Mouse (Mus musculus): ENCODE measurements around the gene Slc47a1. TPM values are rescaled to one million over a fixed set of nuclear protein-coding genes. Genes with fewer than 3 reads are reported as not detected.

Slc47a1 gene
- polyA plus RNA-seq, 1 experiment = 0.10 TPM

- DNase-seq (ENCODE audit: low read depth) = no peak
- TF ChIP-seq POLR2A (IDR thresholded peaks at IDR 0.05; ENCODE audit: borderline replicate concordance, extremely low read depth, insufficient read depth, insufficient read length, poor library complexity, severe bottlenecking) = no peak
- TF ChIP-seq CTCF (IDR thresholded peaks at IDR 0.05; ENCODE audit: borderline replicate concordance, extremely low read depth, insufficient read depth, insufficient read length) = no peak
Measured at GRCm38 (mm10) chr11:61294431-61294830, 83.7 kb downstream of the Slc47a1 start.

Other genes with a start within 250 kb of the Slc47a1 start
- 318 and 370 TPM in 2 replicates for gene Usp22, start 203.3 kb downstream of the Slc47a1 start, polyA plus RNA-seq (2012; rRNA removed)
- gene Aldh3a1, start 170.8 kb downstream of the Slc47a1 start, polyA plus RNA-seq (2012; rRNA removed) = 0.08 TPM in 1 of 2 replicates, not detected in the other
- 29.0 and 29.4 TPM in 2 replicates for gene Aldh3a2, start 110.9 kb downstream of the Slc47a1 start, polyA plus RNA-seq (2012; rRNA removed)
- not detected in 2 replicates for gene Slc47a2, start 35.5 kb downstream of the Slc47a1 start, polyA plus RNA-seq (2012; rRNA removed)
- gene Rnf112, start 75.8 kb upstream of the Slc47a1 start, polyA plus RNA-seq (2012; rRNA removed) = 62.5 and 88.6 TPM in 2 replicates
- 89.5 and 119 TPM in 2 replicates for gene Mfap4, start 107.1 kb upstream of the Slc47a1 start, polyA plus RNA-seq (2012; rRNA removed)
- gene Mapk7, start 116.1 kb upstream of the Slc47a1 start, polyA plus RNA-seq (2012; rRNA removed) = 108 and 140 TPM in 2 replicates
- 42.6 and 60.3 TPM in 2 replicates for gene B9d1, start 126.8 kb upstream of the Slc47a1 start, polyA plus RNA-seq (2012; rRNA removed)
- gene Epn2, start 201.3 kb upstream of the Slc47a1 start, polyA plus RNA-seq (2012; rRNA removed) = 66.2 and 69.1 TPM in 2 replicates

Data from brain, embryonic 14.5 days (tissue).